Mouse (Mus musculus): ENCODE measurements around the gene Tpcn2.

DNA sequence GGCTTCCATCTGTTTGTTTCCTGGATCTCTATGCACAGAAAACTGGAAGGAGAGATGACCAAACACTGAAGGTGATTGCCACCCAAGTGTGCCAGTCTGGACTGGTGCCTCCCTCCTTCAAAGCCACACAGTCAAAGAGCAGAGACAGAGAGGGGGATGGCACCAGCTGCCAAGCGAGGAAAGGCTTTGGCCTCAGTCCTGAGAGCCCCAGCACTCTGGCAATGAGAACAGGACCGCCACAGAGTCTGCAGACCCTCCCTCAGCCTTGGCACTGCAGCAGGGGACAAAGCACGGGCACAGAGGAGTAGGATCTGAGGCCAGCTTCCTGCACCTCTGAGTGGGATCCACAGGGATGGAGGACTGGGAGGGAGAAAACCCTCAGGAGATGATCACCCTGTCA is 114.1 kb downstream of the Tpcn2 start:
- no peak for TF ChIP-seq CTCF (IDR thresholded peaks at IDR 0.05)
- no peak for TF ChIP-seq POLR2A (IDR thresholded peaks at IDR 0.05; ENCODE audit: insufficient read depth, low read depth, low read length)
- TF ChIP-seq EP300 (IDR thresholded peaks at IDR 0.05; ENCODE audit: insufficient read depth, low read depth, low read length): no peak

Measured in heart, adult 2 months (tissue).